Mouse (Mus musculus): ENCODE data around the gene Fdps.

DNA sequence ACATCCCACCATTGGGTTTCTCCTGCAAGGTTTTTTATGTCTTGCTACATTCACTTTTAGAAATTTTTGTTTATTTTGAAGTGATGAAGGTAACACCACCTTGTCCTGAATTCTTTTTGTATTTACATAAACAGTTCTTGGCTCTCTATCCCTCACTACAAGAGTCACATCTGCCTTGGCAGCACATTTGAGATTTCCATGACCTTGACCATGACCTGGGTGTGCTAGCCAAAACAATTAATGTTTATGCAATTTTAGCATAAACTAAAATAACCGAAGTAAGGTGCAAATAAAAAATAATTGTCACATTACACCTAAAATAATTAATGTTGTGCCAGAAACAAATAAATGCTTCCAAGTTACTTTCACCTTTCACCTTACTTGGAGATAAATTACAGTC lies 6.4 kb upstream of the Fdps start:
- no peak for TF ChIP-seq POLR2A (IDR thresholded peaks at IDR 0.05; ENCODE audit: low read depth, low read length)
- TF ChIP-seq CTCF (IDR thresholded peaks at IDR 0.05; ENCODE audit: extremely low read depth, insufficient read length, insufficient replicate concordance, low read depth, low read length): no peak

Measured in small intestine, adult 2 months (tissue).